Mouse (Mus musculus) E14TG2a.4 (cell line): Measurements from ENCODE around the gene Ugt1a5.

ENCODE experiments used
- CTCF ChIP-seq: conservative IDR thresholded peaks from 2 replicates; pipeline ENCODE4 v1.5.1; 2014; ENCODE audit warnings: low read length
- NANOG ChIP-seq: IDR thresholded peaks from 2 replicates; pipeline ENCODE4 v1.6.1; 2014; ENCODE audit warnings: borderline replicate concordance, low read length, mixed read lengths

- no peak for TF ChIP-seq CTCF
- TF ChIP-seq NANOG = no peak
Observed at GRCm38 (mm10) chr1:88246386-88246785, 80.6 kb downstream of the Ugt1a5 start.
